Mouse (Mus musculus) limb, embryonic 10.5 days (tissue): ENCODE data around the gene Zfp276. TPM values are rescaled to one million over a fixed set of nuclear protein-coding genes. Genes with fewer than 3 reads are reported as not detected.
"Not testable (repeated sequence)": the region's sequence is repeated elsewhere in the genome, so short reads cannot be mapped to it uniquely, and the experiment has no call there.

Source experiments
- DNase-seq: peaks from one replicate; pipeline ENCODE4 v3.0.0-alpha.2; 2017; ENCODE audit warnings: low spot score
- H3K27ac ChIP-seq: fragments of 300-500 bp; sonication (generic); 2 replicates; pipeline ENCODE4 v1.5.1; 2016; ENCODE audit warnings: mild to moderate bottlenecking
- H3K27me3 ChIP-seq: fragments of 300-500 bp; sonication (generic); 2 replicates; pipeline ENCODE4 v1.6.1; 2016; ENCODE audit warnings: low read depth, mild to moderate bottlenecking; ENCODE audit not compliant: poor library complexity, severe bottlenecking
- H3K36me3 ChIP-seq: fragments of 300-500 bp; sonication (generic); 2 replicates; pipeline ENCODE4 v1.6.1; 2016; ENCODE audit warnings: mild to moderate bottlenecking, moderate library complexity
- H3K4me1 ChIP-seq: fragments of 300-500 bp; sonication (generic); 2 replicates; pipeline ENCODE4 v1.6.1; 2016
- H3K4me3 ChIP-seq: fragments of 300-500 bp; sonication (generic); 2 replicates; pipeline ENCODE4 v1.5.1; 2016; ENCODE audit warnings: mild to moderate bottlenecking, moderate library complexity
- H3K9me3 ChIP-seq: fragments of 300-500 bp; sonication (generic); replicated peaks from 2 replicates; pipeline ENCODE4 v1.6.1; 2016; ENCODE audit warnings: mild to moderate bottlenecking
- WGBS: fragments of 180-500 bp; shearing (Covaris S2); methylation state at CpG from one replicate; pipeline ENCODE4 v1.1.7; 2016; 5-methylcytosine and 5-hydroxymethylcytosine counted together
- polyA plus RNA-seq: library from polyadenylated mRNA; unstranded; fragments of >200 nt; fragmentation: Nextera tagmentation; extraction: Ambion mirVana; gene quantifications from 2 replicates; pipeline ENCODE4 v1.2.1, GENCODE M21; 2016

The Zfp276 gene
- polyA plus RNA-seq, 1 experiment from 2014 or later, result 27.9 TPM

GRCm38 (mm10) chr8:123252925-123253324 is 1.1 kb upstream of the Zfp276 start:
- no peak for DNase-seq
- 52% methylated on average over 4 of the region's 4 CpGs for WGBS

GRCm38 (mm10) chr8:123253451-123254098 is 420 bp upstream of the Zfp276 start:
- no peaks in the 10 kb centered on the region for H3K9me3 ChIP-seq
- H3K27ac ChIP-seq, result peak overlapping the region; percentile 92
- DNase-seq, result peak; percentile 39
- H3K4me3 ChIP-seq, result peak overlapping the region; percentile 86
- peaks cover 34% of the 10 kb centered on the region for H3K4me1 ChIP-seq
- no peaks in the 10 kb centered on the region for H3K27me3 ChIP-seq
- peaks cover 65% of the 10 kb centered on the region for H3K36me3 ChIP-seq
- under 1% methylated on average over 35 of the region's 40 CpGs for WGBS

More at GRCm38 (mm10) chr8:123252925-123253324, 1.1 kb upstream of the Zfp276 start:
- Histone ChIP-seq H3K27me3 (no peaks in the 10 kb centered on the region), H3K36me3 (peaks cover 65% of the 10 kb centered on the region), H3K27ac (peak overlapping the region; percentile 92; the same call in 1 of the 2 replicates), H3K9me3 (no peaks in the 10 kb centered on the region), H3K4me1 (peaks cover 34% of the 10 kb centered on the region), H3K4me3 (peak overlapping the region; percentile 86)

GRCm38 (mm10) chr8:123255170-123255569 is 1.2 kb downstream of the Zfp276 start:
- DNase-seq, result no peak
- WGBS, result 66% methylated on average over 6 of the region's 6 CpGs
- Histone ChIP-seq H3K4me3 (peak overlapping the region; percentile 86), H3K36me3 (peaks cover 66% of the 10 kb centered on the region), H3K27ac (peak overlapping the region; percentile 92; the same call in 1 of the 2 replicates), H3K9me3 (no peaks in the 10 kb centered on the region), H3K4me1 (peaks cover 34% of the 10 kb centered on the region), H3K27me3 (no peaks in the 10 kb centered on the region)

- H3K4me3 ChIP-seq, result no peak overlapping the region
- no peaks in the 10 kb centered on the region for H3K27me3 ChIP-seq
- peaks cover 34% of the 10 kb centered on the region for H3K4me1 ChIP-seq
- H3K36me3 ChIP-seq, result peaks cover 62% of the 10 kb centered on the region
- WGBS, result 90% methylated on average over 3 of the region's 3 CpGs
- H3K9me3 ChIP-seq, result no peaks in the 10 kb centered on the region
- DNase-seq, result no peak
- H3K27ac ChIP-seq, result no peak overlapping the region
Observed at GRCm38 (mm10) chr8:123257114-123257513, 3.1 kb downstream of the Zfp276 start.

- not testable (repeated sequence) for H3K4me3 ChIP-seq, H3K27ac ChIP-seq, H3K9me3 ChIP-seq, H3K27me3 ChIP-seq, DNase-seq
- Histone ChIP-seq H3K36me3 (peaks cover 67% of the 10 kb centered on the region), H3K4me1 (peaks cover 30% of the 10 kb centered on the region)
- 88% methylated on average over 8 of the region's 8 CpGs for WGBS
Observed at GRCm38 (mm10) chr8:123257593-123257992, 3.6 kb downstream of the Zfp276 start.

- no peaks in the 10 kb centered on the region for H3K27me3 ChIP-seq
- no peak overlapping the region for H3K4me3 ChIP-seq
- H3K27ac ChIP-seq, result no peak overlapping the region
- peaks cover 99% of the 10 kb centered on the region for H3K36me3 ChIP-seq
- no peak for DNase-seq
- H3K9me3 ChIP-seq, result no peaks in the 10 kb centered on the region
- 77% methylated on average over 14 of the region's 14 CpGs for WGBS
- no peaks in the 10 kb centered on the region for H3K4me1 ChIP-seq
Observed at GRCm38 (mm10) chr8:123267926-123268656, 14.1 kb downstream of the Zfp276 start.

- Histone ChIP-seq H3K4me3 (no peak overlapping the region), H3K36me3 (peaks cover 98% of the 10 kb centered on the region), H3K27ac (no peak overlapping the region), H3K4me1 (no peaks in the 10 kb centered on the region), H3K9me3 (no peaks in the 10 kb centered on the region), H3K27me3 (no peaks in the 10 kb centered on the region)
- no peak for DNase-seq
- WGBS, result 92% methylated on average over 10 of the region's 10 CpGs
Observed at GRCm38 (mm10) chr8:123271147-123271546, 17.2 kb downstream of the Zfp276 start.

- Histone ChIP-seq H3K4me1 (no peaks in the 10 kb centered on the region), H3K27ac (no peak overlapping the region), H3K27me3 (no peaks in the 10 kb centered on the region), H3K4me3 (no peak overlapping the region), H3K36me3 (peaks cover 97% of the 10 kb centered on the region), H3K9me3 (no peaks in the 10 kb centered on the region)
- no peak for DNase-seq
- 81% methylated on average over 4 of the region's 4 CpGs for WGBS
Observed at GRCm38 (mm10) chr8:123271901-123272300, 17.9 kb downstream of the Zfp276 start.

GRCm38 (mm10) chr8:123274447-123274846 is 20.5 kb downstream of the Zfp276 start:
- no peak overlapping the region for H3K4me3 ChIP-seq
- WGBS, result 86% methylated on average over 5 of the region's 5 CpGs
- H3K27ac ChIP-seq, result no peak overlapping the region
- peaks cover 90% of the 10 kb centered on the region for H3K36me3 ChIP-seq
- H3K27me3 ChIP-seq, result no peaks in the 10 kb centered on the region
- no peaks in the 10 kb centered on the region for H3K4me1 ChIP-seq
- H3K9me3 ChIP-seq, result no peaks in the 10 kb centered on the region
- DNase-seq, result no peak

GRCm38 (mm10) chr8:123275096-123275495 is 21.1 kb downstream of the Zfp276 start:
- no peaks in the 10 kb centered on the region for H3K27me3 ChIP-seq
- H3K4me3 ChIP-seq, result no peak overlapping the region
- WGBS, result 94% methylated on average over 12 of the region's 12 CpGs
- no peak overlapping the region for H3K27ac ChIP-seq
- H3K36me3 ChIP-seq, result peaks cover 88% of the 10 kb centered on the region
- no peaks in the 10 kb centered on the region for H3K4me1 ChIP-seq
- no peak for DNase-seq
- H3K9me3 ChIP-seq, result no peaks in the 10 kb centered on the region

- WGBS, result 87% methylated on average over 7 of the region's 7 CpGs
- no peak for DNase-seq
- H3K9me3 ChIP-seq, result no peaks in the 10 kb centered on the region
- no peak overlapping the region for H3K27ac ChIP-seq
- peaks cover 83% of the 10 kb centered on the region for H3K36me3 ChIP-seq
- no peaks in the 10 kb centered on the region for H3K4me1 ChIP-seq
- no peak overlapping the region for H3K4me3 ChIP-seq
- no peaks in the 10 kb centered on the region for H3K27me3 ChIP-seq
Observed at GRCm38 (mm10) chr8:123278445-123278844, 24.4 kb downstream of the Zfp276 start.

GRCm38 (mm10) chr8:123279828-123280227 is 25.8 kb downstream of the Zfp276 start:
- Histone ChIP-seq H3K36me3 (peaks cover 77% of the 10 kb centered on the region), H3K4me1 (no peaks in the 10 kb centered on the region), H3K9me3 (no peaks in the 10 kb centered on the region), H3K4me3 (no peak overlapping the region), H3K27me3 (no peaks in the 10 kb centered on the region), H3K27ac (no peak overlapping the region)
- DNase-seq, result no peak
- 95% methylated on average over 4 of the region's 4 CpGs for WGBS

- no peak overlapping the region for H3K27ac ChIP-seq
- no peak for DNase-seq
- H3K4me3 ChIP-seq, result no peak overlapping the region
- 90% methylated on average over 13 of the region's 13 CpGs for WGBS
- H3K9me3 ChIP-seq, result no peaks in the 10 kb centered on the region
- H3K4me1 ChIP-seq, result no peaks in the 10 kb centered on the region
- no peaks in the 10 kb centered on the region for H3K27me3 ChIP-seq
- peaks cover 71% of the 10 kb centered on the region for H3K36me3 ChIP-seq
Observed at GRCm38 (mm10) chr8:123280302-123281094, 26.5 kb downstream of the Zfp276 start.
